Mouse (Mus musculus) heart, postnatal 0 days (tissue): Measurements from ENCODE around the gene Azi2. TPM values are rescaled to one million over a fixed set of nuclear protein-coding genes. Genes with fewer than 3 reads are reported as not detected.

Experiments used
- ATAC-seq: fragments of 200-750 bp; cut with Nextera tagmentation; 2 replicates; pipeline ENCODE4 v1.8.0; 2017; ENCODE audit warnings: low read depth, moderate number of reproducible peaks, moderate library complexity; ENCODE audit not compliant: insufficient read depth
- DNase-seq: peaks from one replicate; pipeline ENCODE4 v3.0.0-alpha.2; 2016; ENCODE audit warnings: low spot score
- H3K27ac ChIP-seq: fragments of 300-500 bp; sonication (generic); 2 replicates; pipeline ENCODE4 v1.5.1; 2014; ENCODE audit warnings: low read depth, mild to moderate bottlenecking
- H3K27me3 ChIP-seq: fragments of 300-500 bp; sonication (generic); 2 replicates; pipeline ENCODE4 v1.6.1; 2014; ENCODE audit warnings: low read length, mixed read lengths; ENCODE audit not compliant: control insufficient read depth, insufficient read depth
- H3K36me3 ChIP-seq: fragments of 300-500 bp; sonication (generic); replicated peaks from 2 replicates; pipeline ENCODE4 v1.6.1; 2014; ENCODE audit warnings: low read length, mixed read lengths; ENCODE audit not compliant: control insufficient read depth, insufficient read depth
- H3K4me1 ChIP-seq: fragments of 300-500 bp; sonication (generic); 2 replicates; pipeline ENCODE4 v1.6.1; 2014; ENCODE audit warnings: antibody characterized with exemption; ENCODE audit not compliant: control insufficient read depth, insufficient read depth
- H3K4me2 ChIP-seq: fragments of 300-500 bp; sonication (generic); 2 replicates; pipeline ENCODE4 v1.6.1; 2014; ENCODE audit warnings: low read depth, mild to moderate bottlenecking, low read length, moderate library complexity
- H3K4me3 ChIP-seq: fragments of 300-500 bp; sonication (generic); 2 replicates; pipeline ENCODE4 v1.5.1; 2014; ENCODE audit warnings: low read depth, low read length
- H3K9ac ChIP-seq: fragments of 300-500 bp; sonication (generic); replicated peaks from 2 replicates; pipeline ENCODE4 v1.6.1; 2014; ENCODE audit warnings: low read depth, low read length, mixed read lengths
- H3K9me3 ChIP-seq: fragments of 300-500 bp; sonication (generic); replicated peaks from 2 replicates; pipeline ENCODE4 v1.6.1; 2016; ENCODE audit warnings: low read length; ENCODE audit not compliant: control insufficient read depth
- CTCF ChIP-seq: IDR thresholded peaks from 2 replicates; pipeline ENCODE4 v1.5.1; 2016; ENCODE audit warnings: antibody characterized with exemption, control low read depth, low read depth
- EP300 ChIP-seq: IDR thresholded peaks from 2 replicates; pipeline ENCODE4 v1.6.1; 2016; ENCODE audit warnings: antibody characterized with exemption, low read depth
- WGBS: fragments of 180-500 bp; shearing (Covaris S2); extraction: QIAGEN DNeasy Blood & Tissue Kit; methylation state at CpG from one replicate; pipeline ENCODE4 v1.1.7; 2014; 5-methylcytosine and 5-hydroxymethylcytosine counted together
- polyA plus RNA-seq: library from polyadenylated mRNA; unstranded; fragments of >200 nt; fragmentation: Nextera tagmentation; extraction: Ambion mirVana; gene quantifications from 2 replicates; pipeline ENCODE4 v1.2.1, GENCODE M21; 2015
- total RNA-seq: library from RNA; depleted of rRNA; stranded (reverse); fragments of >200 nt; gene quantifications from 2 replicates; pipeline ENCODE4 v1.2.3, GENCODE M21; 2014; ENCODE audit warnings: low replicate concordance

The Azi2 gene
- total and polyA plus RNA-seq, 2 experiments from 2014 or later: 41.9 to 63.4 TPM

- no peak for DNase-seq
- no peak overlapping the region for H3K4me2 ChIP-seq
- ATAC-seq: no peak
- WGBS: 88% methylated on average over 4 of the region's 4 CpGs
- no peaks in the 10 kb centered on the region for H3K9me3 ChIP-seq
- TF ChIP-seq CTCF (no peak), EP300 (no peak)
- no peaks in the 10 kb centered on the region for H3K36me3 ChIP-seq
- no peaks in the 10 kb centered on the region for H3K27me3 ChIP-seq
- no peak overlapping the region for H3K4me3 ChIP-seq
- no peak overlapping the region for H3K27ac ChIP-seq
- no peaks in the 10 kb centered on the region for H3K4me1 ChIP-seq
- H3K9ac ChIP-seq: no peak overlapping the region
Measured at GRCm38 (mm10) chr9:118083834-118084233, 43.5 kb downstream of the Azi2 start.

- no peaks in the 10 kb centered on the region for H3K36me3 ChIP-seq
- H3K27me3 ChIP-seq: no peaks in the 10 kb centered on the region
- TF ChIP-seq CTCF: peak; percentile 59
- no peak for TF ChIP-seq EP300
- 30% methylated on average over 4 of the region's 4 CpGs for WGBS
- H3K4me1 ChIP-seq: 0 out of 2 replicates have a peak, but pooled peaks cover 3% of the 10 kb centered on the region
- DNase-seq (peak; percentile 71), ATAC-seq (peak; percentile 44; the same call in 1 of the 2 replicates)
- H3K4me2 ChIP-seq: no peak overlapping the region
- H3K27ac ChIP-seq: no peak overlapping the region
- H3K4me3 ChIP-seq: no peak overlapping the region
- H3K9me3 ChIP-seq: no peaks in the 10 kb centered on the region
- no peak overlapping the region for H3K9ac ChIP-seq
Measured at GRCm38 (mm10) chr9:118099395-118099794, 59.1 kb downstream of the Azi2 start.

GRCm38 (mm10) chr9:118100484-118100883 is 60.2 kb downstream of the Azi2 start:
- no peaks in the 10 kb centered on the region for H3K4me1 ChIP-seq
- H3K36me3 ChIP-seq: no peaks in the 10 kb centered on the region
- WGBS: 97% methylated on average over 2 of the region's 2 CpGs
- ATAC-seq (no peak), DNase-seq (no peak)
- TF ChIP-seq CTCF: no peak
- TF ChIP-seq EP300: no peak
- no peaks in the 10 kb centered on the region for H3K9me3 ChIP-seq
- no peak overlapping the region for H3K9ac ChIP-seq
- no peaks in the 10 kb centered on the region for H3K27me3 ChIP-seq
- H3K27ac ChIP-seq: no peak overlapping the region
- H3K4me2 ChIP-seq: no peak overlapping the region
- no peak overlapping the region for H3K4me3 ChIP-seq

GRCm38 (mm10) chr9:118101802-118102201 is 61.5 kb downstream of the Azi2 start:
- Histone ChIP-seq H3K9me3 (no peaks in the 10 kb centered on the region), H3K4me2 (no peak overlapping the region), H3K27ac (no peak overlapping the region), H3K27me3 (no peaks in the 10 kb centered on the region), H3K4me1 (no peaks in the 10 kb centered on the region), H3K36me3 (no peaks in the 10 kb centered on the region), H3K4me3 (no peak overlapping the region), H3K9ac (no peak overlapping the region)
- TF ChIP-seq EP300: no peak
- DNase-seq: no peak
- no peak for ATAC-seq
- WGBS: 91% methylated on average over 2 of the region's 2 CpGs

GRCm38 (mm10) chr9:118108527-118109011 is 68.3 kb downstream of the Azi2 start:
- Histone ChIP-seq H3K27me3 (no peaks in the 10 kb centered on the region), H3K9me3 (no peaks in the 10 kb centered on the region), H3K4me1 (no peaks in the 10 kb centered on the region), H3K4me2 (no peak overlapping the region), H3K9ac (no peak overlapping the region), H3K27ac (no peak overlapping the region), H3K36me3 (no peaks in the 10 kb centered on the region), H3K4me3 (no peak overlapping the region)
- TF ChIP-seq CTCF (no peak), EP300 (no peak)
- no peak for DNase-seq
- no peak for ATAC-seq
- 70% methylated on average over 4 of the region's 4 CpGs for WGBS

GRCm38 (mm10) chr9:118109697-118110359 is 69.5 kb downstream of the Azi2 start:
- no peaks in the 10 kb centered on the region for H3K27me3 ChIP-seq
- no peaks in the 10 kb centered on the region for H3K4me1 ChIP-seq
- no peak overlapping the region for H3K4me3 ChIP-seq
- 85% methylated on average over 7 of the region's 7 CpGs for WGBS
- no peaks in the 10 kb centered on the region for H3K36me3 ChIP-seq
- no peak for ATAC-seq
- TF ChIP-seq CTCF (no peak), EP300 (no peak)
- no peak overlapping the region for H3K4me2 ChIP-seq
- no peak overlapping the region for H3K9ac ChIP-seq
- no peak for DNase-seq
- no peak overlapping the region for H3K27ac ChIP-seq
- H3K9me3 ChIP-seq: no peaks in the 10 kb centered on the region
